Mouse (Mus musculus): ENCODE results near the gene Sowahc. TPM values are rescaled to one million over a fixed set of nuclear protein-coding genes. Genes with fewer than 3 reads are reported as not detected.

Sowahc gene
- polyA plus RNA-seq (2012; ENCODE audit: insufficient read depth, low replicate concordance), result 0.27 TPM in 1 of 2 replicates, not detected in the other

DNA sequence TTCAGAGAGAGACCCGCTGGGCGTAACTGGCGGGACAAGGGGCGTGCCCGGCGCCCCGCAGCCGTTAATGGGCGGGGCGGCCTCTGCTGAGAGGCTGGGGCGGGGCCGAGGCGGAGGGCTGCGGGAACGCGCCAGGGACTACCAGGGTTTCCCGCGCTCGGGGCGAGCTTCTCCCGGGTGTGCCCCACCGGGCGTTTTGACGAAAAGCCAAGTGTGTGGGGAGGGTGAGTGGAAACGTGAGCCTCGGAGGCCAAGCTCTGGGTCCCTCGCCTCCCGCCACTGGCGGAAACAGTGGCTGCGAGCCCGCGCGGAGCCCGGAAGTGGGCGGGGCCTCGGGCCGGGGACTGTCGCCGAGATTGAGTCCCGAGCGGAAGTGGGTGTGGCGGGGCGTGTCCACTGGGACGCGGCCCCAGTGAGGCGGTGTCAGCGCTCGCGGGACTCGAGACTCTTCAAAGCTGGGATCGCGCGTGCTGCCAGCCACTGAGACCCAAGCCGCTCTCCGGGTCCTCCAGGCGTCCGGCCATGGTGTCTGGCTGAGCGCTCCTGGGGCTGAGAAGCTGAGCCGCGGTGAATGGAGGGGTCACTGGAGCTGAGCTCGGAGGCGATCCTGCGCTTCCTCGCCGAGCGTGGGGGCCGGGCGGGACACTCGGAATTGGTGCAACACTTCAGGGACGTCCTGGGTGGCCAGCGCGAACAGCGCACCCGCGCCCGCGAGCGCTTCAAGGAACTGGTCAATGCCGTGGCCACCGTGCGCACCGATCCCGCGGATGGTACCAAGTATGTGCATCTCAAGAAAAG is at the start of gene Sowahc, which contains the start of gene Sept10:
Sowahc (plus strand) TSS at position 481 of the 798 bp plus-strand sequence.
Sept10 (minus strand) TSS at position 375 of the 798 bp plus-strand sequence.
- Histone ChIP-seq H3K9me3 (peaks cover 7% of the 10 kb centered on the region), H3K4me3 (replicated peaks) (peak within 1 kb of the TSS; percentile 91), H3K4me1 (peaks cover 21% of the 10 kb centered on the region), H3K36me3 (replicated peaks; ENCODE audit: low read length) (no peaks in the 10 kb centered on the region), H3K27me3 (replicated peaks) (peaks cover 78% of the 10 kb centered on the region)
- TF ChIP-seq FLI1 (IDR thresholded peaks at IDR 0.05; ENCODE audit: low read length) (peak; percentile 33; the same call in 1 of the 2 replicates), GATA1 (IDR thresholded peaks at IDR 0.05; ENCODE audit: borderline replicate concordance, low read length) (no peak)

DNA sequence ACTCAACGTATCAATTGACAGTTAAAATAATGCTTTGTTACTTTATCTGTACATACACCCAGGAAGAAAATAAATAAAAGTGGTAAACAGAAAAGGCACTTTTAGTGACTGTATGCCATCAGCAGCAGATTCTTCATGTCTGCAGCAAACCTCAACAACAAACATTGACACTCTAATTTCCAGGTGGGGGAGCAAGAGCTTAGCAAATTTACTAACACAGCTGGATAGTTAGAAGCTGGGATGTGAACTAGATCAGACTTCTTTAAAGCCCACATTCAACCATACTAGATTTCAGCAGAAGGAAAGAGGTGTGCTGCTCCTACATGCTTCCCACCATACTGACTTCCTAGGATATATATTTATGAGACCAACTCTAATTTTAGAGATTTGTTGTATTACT is 49.2 kb upstream of the Sowahc start:
- Histone ChIP-seq H3K4me3 (replicated peaks) (no peak overlapping the region), H3K4me1 (peaks cover 7% of the 10 kb centered on the region; the same call in 1 of the 2 replicates), H3K9me3 (no peaks in the 10 kb centered on the region), H3K27me3 (replicated peaks) (peaks cover 43% of the 10 kb centered on the region), H3K36me3 (replicated peaks; ENCODE audit: low read length) (no peaks in the 10 kb centered on the region)
- no peak for TF ChIP-seq GATA1 (IDR thresholded peaks at IDR 0.05; ENCODE audit: borderline replicate concordance, low read length)
- no peak for TF ChIP-seq FLI1 (IDR thresholded peaks at IDR 0.05; ENCODE audit: low read length)

DNA sequence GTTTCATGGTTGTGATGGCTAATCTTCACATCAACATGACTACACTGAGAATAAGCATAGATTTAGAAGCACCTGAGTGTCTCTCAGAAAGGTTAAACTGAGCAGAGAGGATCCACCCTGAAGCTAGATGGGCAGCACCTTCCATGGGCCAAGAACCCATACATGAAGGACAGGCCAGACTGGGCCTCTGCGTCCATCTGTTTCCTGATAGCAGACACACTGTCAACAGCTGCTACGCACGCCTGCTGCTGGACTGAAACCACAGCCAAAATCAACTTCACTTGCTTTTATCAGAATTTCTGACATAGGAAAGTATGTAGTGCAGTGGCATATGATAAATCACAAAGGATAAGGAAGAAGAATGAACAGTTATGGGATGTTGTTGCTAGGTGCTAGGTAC is 42.1 kb upstream of the Sowahc start:
- no peak overlapping the region for H3K4me3 ChIP-seq (replicated peaks)
- peaks cover 24% of the 10 kb centered on the region for H3K27me3 ChIP-seq (replicated peaks)
- no peaks in the 10 kb centered on the region for H3K9me3 ChIP-seq
- H3K36me3 ChIP-seq (replicated peaks; ENCODE audit: low read length), result no peaks in the 10 kb centered on the region
- TF ChIP-seq FLI1 (IDR thresholded peaks at IDR 0.05; ENCODE audit: low read length), result no peak
- no peak for TF ChIP-seq GATA1 (IDR thresholded peaks at IDR 0.05; ENCODE audit: borderline replicate concordance, low read length)
- H3K4me1 ChIP-seq, result peaks cover 5% of the 10 kb centered on the region

DNA sequence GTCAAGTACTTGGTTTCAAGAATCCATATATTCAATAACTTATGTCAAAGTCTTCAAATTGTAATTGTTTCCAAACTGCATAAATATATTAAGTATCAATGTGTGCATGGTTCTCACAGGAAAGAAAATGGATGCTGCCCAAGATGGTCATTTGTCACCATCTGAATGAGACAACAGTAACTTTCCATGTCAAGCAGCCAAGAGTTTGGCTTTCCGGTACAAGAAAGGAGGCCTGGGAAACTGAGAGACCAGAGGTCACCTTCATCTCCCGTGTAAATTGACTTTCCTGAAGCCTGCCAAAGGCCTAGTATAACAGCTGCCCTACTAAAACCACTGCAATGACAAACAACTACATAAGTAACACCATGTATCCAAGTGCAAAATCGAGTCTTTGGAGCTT is 39.4 kb upstream of the Sowahc start:
- no peaks in the 10 kb centered on the region for H3K9me3 ChIP-seq
- peaks cover 5% of the 10 kb centered on the region for H3K4me1 ChIP-seq
- H3K27me3 ChIP-seq (replicated peaks), result peaks cover 22% of the 10 kb centered on the region
- no peak overlapping the region for H3K4me3 ChIP-seq (replicated peaks)
- TF ChIP-seq FLI1 (IDR thresholded peaks at IDR 0.05; ENCODE audit: low read length), result no peak
- no peak for TF ChIP-seq GATA1 (IDR thresholded peaks at IDR 0.05; ENCODE audit: borderline replicate concordance, low read length)
- no peaks in the 10 kb centered on the region for H3K36me3 ChIP-seq (replicated peaks; ENCODE audit: low read length)

DNA sequence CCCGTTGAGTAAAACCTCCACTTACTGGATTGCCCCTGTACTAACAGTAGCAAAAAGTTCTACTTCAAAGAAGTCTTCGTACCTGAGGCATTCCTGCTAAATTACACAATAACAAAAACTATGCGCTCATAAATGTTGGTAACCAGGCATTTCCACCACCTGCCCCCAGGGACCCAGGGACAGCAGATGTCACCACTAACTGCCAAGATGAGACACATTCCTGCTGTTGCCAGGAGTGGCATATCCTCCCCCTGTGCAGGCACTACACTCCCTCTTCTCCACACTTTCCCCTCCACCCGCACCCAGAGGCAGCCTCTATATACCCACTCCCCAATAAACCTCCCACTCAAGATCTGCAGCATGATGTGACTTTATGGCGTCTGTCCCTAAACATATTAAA is 26.9 kb upstream of the Sowahc start:
- Histone ChIP-seq H3K36me3 (replicated peaks; ENCODE audit: low read length) (no peaks in the 10 kb centered on the region), H3K4me1 (peaks cover 29% of the 10 kb centered on the region)

DNA sequence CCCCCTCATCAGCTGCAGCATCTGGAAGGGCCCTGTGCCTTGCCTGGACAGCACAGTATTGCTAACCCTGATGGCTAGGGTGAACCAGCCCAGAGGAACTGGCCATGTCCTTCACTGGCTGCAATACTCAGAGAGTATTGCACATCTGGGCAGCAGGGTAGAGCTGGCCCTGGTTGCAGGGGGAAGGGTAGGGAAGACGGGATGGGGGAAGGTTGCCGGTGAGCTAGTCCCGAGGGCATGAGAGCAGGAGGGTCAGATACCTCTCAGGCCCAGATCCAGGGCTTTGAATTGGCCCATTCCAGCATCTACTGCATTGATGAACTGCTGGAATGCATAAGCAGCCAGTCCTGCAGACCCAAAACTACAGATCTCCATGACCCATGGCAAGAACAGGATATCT is 25.0 kb upstream of the Sowahc start:
- TF ChIP-seq FLI1 (IDR thresholded peaks at IDR 0.05; ENCODE audit: low read length) (no peak), GATA1 (IDR thresholded peaks at IDR 0.05; ENCODE audit: borderline replicate concordance, low read length) (no peak)
- no peaks in the 10 kb centered on the region for H3K9me3 ChIP-seq
- H3K4me3 ChIP-seq (replicated peaks), result no peak overlapping the region
- H3K4me1 ChIP-seq, result peaks cover 14% of the 10 kb centered on the region
- H3K36me3 ChIP-seq (replicated peaks; ENCODE audit: low read length), result no peaks in the 10 kb centered on the region
- H3K27me3 ChIP-seq (replicated peaks), result peaks cover 42% of the 10 kb centered on the region

More for the DNA sequence above, 26.9 kb upstream of the Sowahc start:
- peaks cover 45% of the 10 kb centered on the region for H3K27me3 ChIP-seq (replicated peaks)
- H3K4me3 ChIP-seq (replicated peaks), result no peak overlapping the region
- TF ChIP-seq GATA1 (IDR thresholded peaks at IDR 0.05; ENCODE audit: borderline replicate concordance, low read length) (no peak), FLI1 (IDR thresholded peaks at IDR 0.05; ENCODE audit: low read length) (no peak)
- H3K9me3 ChIP-seq, result no peaks in the 10 kb centered on the region

DNA sequence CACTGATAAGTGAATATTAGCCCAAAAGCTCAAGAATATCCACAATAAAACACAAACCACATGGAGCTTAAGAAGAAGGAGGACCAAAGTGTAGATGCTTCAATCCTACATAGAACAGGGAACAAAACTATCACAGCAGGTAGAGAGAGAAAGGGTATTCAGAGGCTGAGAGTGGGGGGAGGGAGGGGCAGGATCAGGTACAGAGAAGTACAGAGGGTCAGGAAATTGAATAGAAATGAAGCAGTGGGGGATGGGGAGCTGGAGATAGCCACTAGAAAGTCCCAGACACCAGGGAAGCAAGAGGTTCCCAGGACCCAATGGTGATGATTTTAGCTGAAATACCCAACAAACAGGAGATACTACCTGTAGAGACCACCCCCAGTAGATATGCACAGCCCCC is 21.7 kb upstream of the Sowahc start:
- Histone ChIP-seq H3K27me3 (replicated peaks) (peaks cover 37% of the 10 kb centered on the region), H3K9me3 (no peaks in the 10 kb centered on the region), H3K4me1 (peaks cover 4% of the 10 kb centered on the region; the same call in 1 of the 2 replicates), H3K36me3 (replicated peaks; ENCODE audit: low read length) (no peaks in the 10 kb centered on the region), H3K4me3 (replicated peaks) (no peak overlapping the region)
- TF ChIP-seq FLI1 (IDR thresholded peaks at IDR 0.05; ENCODE audit: low read length), result no peak
- no peak for TF ChIP-seq GATA1 (IDR thresholded peaks at IDR 0.05; ENCODE audit: borderline replicate concordance, low read length)

DNA sequence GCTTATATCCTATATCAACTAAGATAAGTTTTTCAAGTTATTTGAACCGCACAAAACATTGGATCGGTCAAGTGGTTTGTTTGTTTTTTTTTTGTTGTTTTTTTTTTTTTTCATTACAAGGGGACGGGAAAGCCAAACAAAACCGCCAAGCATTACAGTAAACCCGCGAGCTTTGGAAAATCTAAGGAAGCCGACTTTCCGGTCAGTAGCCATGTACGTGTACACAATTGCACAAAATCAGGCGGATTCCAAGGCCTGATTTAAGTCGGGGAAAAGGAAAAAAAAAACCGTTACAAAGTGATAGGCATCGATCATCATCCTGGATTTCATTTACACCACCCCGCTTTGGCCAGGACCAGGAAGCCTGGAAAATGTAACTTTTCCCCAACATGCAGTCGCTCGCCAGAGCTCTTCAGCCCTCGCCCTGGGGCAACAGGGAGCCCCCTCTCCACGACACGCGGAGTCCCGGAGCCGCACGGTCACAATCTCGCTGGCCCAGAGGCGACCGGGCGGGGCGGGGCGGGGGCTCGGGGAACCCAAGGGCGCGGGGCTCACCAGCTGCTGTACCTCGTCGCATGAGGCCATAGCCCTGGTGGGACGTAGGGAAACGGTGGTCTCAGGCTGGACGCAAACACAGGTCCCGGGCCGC is 805 bp upstream of the Sowahc start:
- Histone ChIP-seq H3K27me3 (replicated peaks) (peaks cover 76% of the 10 kb centered on the region), H3K9me3 (peaks cover 7% of the 10 kb centered on the region), H3K4me1 (peaks cover 21% of the 10 kb centered on the region), H3K36me3 (replicated peaks; ENCODE audit: low read length) (no peaks in the 10 kb centered on the region), H3K4me3 (replicated peaks) (peak overlapping the region; percentile 91)
- TF ChIP-seq FLI1 (IDR thresholded peaks at IDR 0.05; ENCODE audit: low read length) (no peak), GATA1 (IDR thresholded peaks at IDR 0.05; ENCODE audit: borderline replicate concordance, low read length) (no peak)

DNA sequence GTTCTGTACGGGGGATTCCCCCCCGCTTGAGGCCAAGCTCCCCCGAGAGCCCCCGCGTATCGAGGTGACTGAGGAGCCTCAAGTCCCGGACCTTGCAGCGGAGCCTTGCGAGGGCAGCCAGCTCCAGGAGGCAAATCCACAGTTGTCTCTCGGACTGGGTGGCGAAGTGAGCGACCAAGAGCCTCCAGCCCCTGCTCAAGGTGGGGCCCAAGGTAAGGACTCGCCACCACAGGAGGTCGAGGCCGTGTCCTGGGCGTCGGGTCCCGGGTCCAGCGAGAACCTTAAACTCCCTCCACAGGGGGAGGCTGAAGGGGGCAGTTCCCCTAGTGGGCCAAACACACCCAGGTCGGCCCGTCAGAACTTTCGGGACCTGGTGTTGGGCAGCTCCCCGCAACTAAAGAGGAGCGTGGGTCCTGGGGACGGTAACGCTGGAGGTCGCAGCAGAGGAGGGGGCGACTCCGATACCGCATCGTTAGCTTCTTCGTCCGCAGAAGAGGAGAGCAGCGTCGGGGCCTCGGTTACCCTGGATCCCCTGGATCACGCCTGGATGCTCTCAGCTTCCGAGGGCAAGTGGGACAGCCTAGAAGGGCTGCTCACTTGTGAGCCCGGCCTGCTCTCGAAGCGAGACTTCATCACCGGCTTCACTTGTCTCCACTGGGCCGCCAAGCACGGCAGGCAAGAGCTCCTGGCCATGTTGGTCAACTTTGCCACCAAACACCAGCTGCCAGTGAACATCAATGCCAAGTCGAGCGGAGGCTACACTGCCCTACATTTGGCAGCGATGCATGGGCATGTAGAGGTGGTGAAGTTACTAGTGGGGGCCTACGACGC is 733 bp downstream of the Sowahc start:
- Histone ChIP-seq H3K36me3 (replicated peaks; ENCODE audit: low read length) (no peaks in the 10 kb centered on the region), H3K4me1 (peaks cover 21% of the 10 kb centered on the region), H3K27me3 (replicated peaks) (peaks cover 81% of the 10 kb centered on the region), H3K9me3 (peaks cover 8% of the 10 kb centered on the region), H3K4me3 (replicated peaks) (peak overlapping the region; percentile 91)
- TF ChIP-seq FLI1 (IDR thresholded peaks at IDR 0.05; ENCODE audit: low read length) (no peak), GATA1 (IDR thresholded peaks at IDR 0.05; ENCODE audit: borderline replicate concordance, low read length) (no peak)

All from megakaryocyte, embryonic 14.5 days (primary cell).